Mouse (Mus musculus): ENCODE results near the gene Itih5.

GRCm38 (mm10) chr2:10261337-10261736 is 108.0 kb downstream of the Itih5 start:
- no peak for TF ChIP-seq CTCF (IDR thresholded peaks at IDR 0.05; ENCODE audit: low read depth)
- no peak for TF ChIP-seq EP300 (optimal IDR thresholded peaks at IDR 0.05)

Data from stomach, postnatal 0 days (tissue).